Mouse (Mus musculus): ENCODE measurements around the gene Iqch. TPM values are rescaled to one million over a fixed set of nuclear protein-coding genes. Genes with fewer than 3 reads are reported as not detected.

Gene Iqch
- total and polyA plus RNA-seq, 2 experiments from 2014 or later = 0.20 TPM; not detected in 1

GRCm38 (mm10) chr9:63499912-63500311 is 102.4 kb downstream of the Iqch start:
- no peak overlapping the region for H3K27ac ChIP-seq (ENCODE audit: low read depth, low read length)

DNA sequence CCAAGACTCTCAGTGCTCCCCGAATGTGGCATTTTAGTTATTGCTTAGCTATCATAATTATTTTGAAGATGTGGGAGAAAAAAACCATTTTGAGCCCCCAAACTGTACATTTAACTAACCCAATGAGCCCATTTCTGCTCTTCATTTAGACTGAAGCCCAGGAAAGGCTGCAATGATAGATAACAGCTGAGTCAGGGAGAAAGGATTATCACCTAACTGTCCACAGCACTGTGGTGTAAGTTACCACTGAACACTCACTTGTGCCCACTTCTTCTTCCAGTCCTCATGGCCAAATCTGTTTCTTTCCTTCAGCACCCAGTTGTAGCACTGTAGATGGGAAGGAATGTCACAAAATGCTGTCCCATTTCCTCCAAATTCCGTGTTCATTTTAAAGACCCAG is 106.5 kb downstream of the Iqch start:
- ATAC-seq (ENCODE audit: low FRiP score) (no peak), DNase-seq (ENCODE audit: low spot score) (no peak)
- H3K4me3 ChIP-seq (ENCODE audit: low read depth, low read length) = no peak overlapping the region
- 82% methylated on average over 2 of the region's 2 CpGs for WGBS
- H3K27me3 ChIP-seq (ENCODE audit: insufficient read depth, low read length) = no peaks in the 10 kb centered on the region
- H3K9ac ChIP-seq (replicated peaks; ENCODE audit: low read length, poor library complexity, severe bottlenecking) = no peak overlapping the region
- no peak overlapping the region for H3K4me2 ChIP-seq (ENCODE audit: low read depth, low read length, poor library complexity, severe bottlenecking)
- H3K27ac ChIP-seq (ENCODE audit: low read depth, low read length) = no peak overlapping the region
- H3K36me3 ChIP-seq (ENCODE audit: insufficient read depth, low read length) = no peaks in the 10 kb centered on the region
- no peaks in the 10 kb centered on the region for H3K9me3 ChIP-seq (ENCODE audit: low read length)
- 0 out of 2 replicates have a peak, but pooled peaks cover 4% of the 10 kb centered on the region for H3K4me1 ChIP-seq (ENCODE audit: insufficient read depth, low read length)
- TF ChIP-seq CTCF (IDR thresholded peaks at IDR 0.05) = no peak

More at GRCm38 (mm10) chr9:63499912-63500311, 102.4 kb downstream of the Iqch start:
- Histone ChIP-seq H3K4me1 (ENCODE audit: insufficient read depth, low read length) (no peaks in the 10 kb centered on the region), H3K9me3 (ENCODE audit: low read length) (no peaks in the 10 kb centered on the region), H3K9ac (replicated peaks; ENCODE audit: low read length, poor library complexity, severe bottlenecking) (no peak overlapping the region), H3K27me3 (ENCODE audit: insufficient read depth, low read length) (no peaks in the 10 kb centered on the region), H3K4me3 (ENCODE audit: low read depth, low read length) (no peak overlapping the region), H3K4me2 (ENCODE audit: low read depth, low read length, poor library complexity, severe bottlenecking) (no peak overlapping the region), H3K36me3 (ENCODE audit: insufficient read depth, low read length) (no peaks in the 10 kb centered on the region)
- no peak for DNase-seq (ENCODE audit: low spot score)
- TF ChIP-seq CTCF (IDR thresholded peaks at IDR 0.05) = no peak
- no peak for ATAC-seq (ENCODE audit: low FRiP score)
- 81% methylated on average over 8 of the region's 8 CpGs for WGBS

GRCm38 (mm10) chr9:63493746-63494145 is 108.5 kb downstream of the Iqch start:
- DNase-seq (ENCODE audit: low spot score) (no peak), ATAC-seq (ENCODE audit: low FRiP score) (no peak)
- H3K36me3 ChIP-seq (ENCODE audit: insufficient read depth, low read length) = no peaks in the 10 kb centered on the region
- no peaks in the 10 kb centered on the region for H3K9me3 ChIP-seq (ENCODE audit: low read length)
- 77% methylated on average over 4 of the region's 4 CpGs for WGBS
- TF ChIP-seq CTCF (IDR thresholded peaks at IDR 0.05) = no peak
- no peak overlapping the region for H3K4me3 ChIP-seq (ENCODE audit: low read depth, low read length)
- H3K27me3 ChIP-seq (ENCODE audit: insufficient read depth, low read length) = no peaks in the 10 kb centered on the region
- H3K27ac ChIP-seq (ENCODE audit: low read depth, low read length) = no peak overlapping the region
- no peak overlapping the region for H3K4me2 ChIP-seq (ENCODE audit: low read depth, low read length, poor library complexity, severe bottlenecking)
- no peak overlapping the region for H3K9ac ChIP-seq (replicated peaks; ENCODE audit: low read length, poor library complexity, severe bottlenecking)
- 0 out of 2 replicates have a peak, but pooled peaks cover 4% of the 10 kb centered on the region for H3K4me1 ChIP-seq (ENCODE audit: insufficient read depth, low read length)

DNA sequence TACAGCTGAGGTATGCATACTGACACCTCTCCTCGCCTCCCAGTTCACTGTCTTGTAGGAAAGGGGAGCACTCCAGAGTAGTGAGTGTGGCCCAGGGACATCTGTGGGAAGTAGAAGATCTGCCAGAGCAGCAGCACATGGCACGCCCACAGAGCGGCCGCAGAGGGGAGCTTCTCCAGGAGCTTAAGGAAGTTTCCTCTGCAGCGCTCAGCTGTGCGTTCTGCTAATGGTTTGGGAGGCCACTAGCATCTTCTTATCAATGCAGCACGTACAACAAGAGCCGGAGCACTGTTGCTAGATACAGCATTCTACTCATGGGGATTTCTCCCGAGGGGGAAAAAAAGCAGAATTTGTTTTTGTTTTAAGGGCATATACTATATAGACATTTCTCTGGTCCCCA is 110.0 kb downstream of the Iqch start:
- Histone ChIP-seq H3K36me3 (ENCODE audit: insufficient read depth, low read length) (no peaks in the 10 kb centered on the region), H3K4me3 (ENCODE audit: low read depth, low read length) (no peak overlapping the region), H3K27ac (ENCODE audit: low read depth, low read length) (no peak overlapping the region), H3K27me3 (ENCODE audit: insufficient read depth, low read length) (no peaks in the 10 kb centered on the region), H3K4me1 (ENCODE audit: insufficient read depth, low read length) (0 out of 2 replicates have a peak, but pooled peaks cover 4% of the 10 kb centered on the region), H3K4me2 (ENCODE audit: low read depth, low read length, poor library complexity, severe bottlenecking) (no peak overlapping the region), H3K9ac (replicated peaks; ENCODE audit: low read length, poor library complexity, severe bottlenecking) (no peak overlapping the region), H3K9me3 (ENCODE audit: low read length) (no peaks in the 10 kb centered on the region)
- no peak for ATAC-seq (ENCODE audit: low FRiP score)
- whole genome bisulfite sequencing = 41% methylated on average over 9 of the region's 9 CpGs
- no peak for TF ChIP-seq CTCF (IDR thresholded peaks at IDR 0.05)
- peak; percentile 17 for DNase-seq (ENCODE audit: low spot score)

GRCm38 (mm10) chr9:63490521-63491307 is 111.6 kb downstream of the Iqch start:
- ATAC-seq (ENCODE audit: low FRiP score) = no peak
- DNase-seq (ENCODE audit: low spot score) = peak; percentile 75
- Histone ChIP-seq H3K9me3 (ENCODE audit: low read length) (no peaks in the 10 kb centered on the region), H3K27me3 (ENCODE audit: insufficient read depth, low read length) (no peaks in the 10 kb centered on the region), H3K4me1 (ENCODE audit: insufficient read depth, low read length) (0 out of 2 replicates have a peak, but pooled peaks cover 4% of the 10 kb centered on the region), H3K27ac (ENCODE audit: low read depth, low read length) (no peak overlapping the region), H3K4me3 (ENCODE audit: low read depth, low read length) (no peak overlapping the region; the same call in 1 of the 2 replicates), H3K9ac (replicated peaks; ENCODE audit: low read length, poor library complexity, severe bottlenecking) (no peak overlapping the region), H3K4me2 (ENCODE audit: low read depth, low read length, poor library complexity, severe bottlenecking) (peak overlapping the region; percentile 13), H3K36me3 (ENCODE audit: insufficient read depth, low read length) (no peaks in the 10 kb centered on the region)
- no peak for TF ChIP-seq CTCF (IDR thresholded peaks at IDR 0.05)
- WGBS = 40% methylated on average over 12 of the region's 12 CpGs

GRCm38 (mm10) chr9:63489156-63489555 is 113.1 kb downstream of the Iqch start:
- H3K27ac ChIP-seq (ENCODE audit: low read depth, low read length) = no peak overlapping the region
- no peak overlapping the region for H3K4me2 ChIP-seq (ENCODE audit: low read depth, low read length, poor library complexity, severe bottlenecking)
- H3K9ac ChIP-seq (replicated peaks; ENCODE audit: low read length, poor library complexity, severe bottlenecking) = no peak overlapping the region
- no peak for ATAC-seq (ENCODE audit: low FRiP score)
- no peak overlapping the region for H3K4me3 ChIP-seq (ENCODE audit: low read depth, low read length)
- H3K9me3 ChIP-seq (ENCODE audit: low read length) = no peaks in the 10 kb centered on the region
- WGBS = 44% methylated on average over 6 of the region's 6 CpGs
- 0 out of 2 replicates have a peak, but pooled peaks cover 4% of the 10 kb centered on the region for H3K4me1 ChIP-seq (ENCODE audit: insufficient read depth, low read length)
- no peaks in the 10 kb centered on the region for H3K36me3 ChIP-seq (ENCODE audit: insufficient read depth, low read length)
- no peaks in the 10 kb centered on the region for H3K27me3 ChIP-seq (ENCODE audit: insufficient read depth, low read length)
- DNase-seq (ENCODE audit: low spot score) = no peak
- no peak for TF ChIP-seq CTCF (IDR thresholded peaks at IDR 0.05)
